In the genomic region with DNA sequence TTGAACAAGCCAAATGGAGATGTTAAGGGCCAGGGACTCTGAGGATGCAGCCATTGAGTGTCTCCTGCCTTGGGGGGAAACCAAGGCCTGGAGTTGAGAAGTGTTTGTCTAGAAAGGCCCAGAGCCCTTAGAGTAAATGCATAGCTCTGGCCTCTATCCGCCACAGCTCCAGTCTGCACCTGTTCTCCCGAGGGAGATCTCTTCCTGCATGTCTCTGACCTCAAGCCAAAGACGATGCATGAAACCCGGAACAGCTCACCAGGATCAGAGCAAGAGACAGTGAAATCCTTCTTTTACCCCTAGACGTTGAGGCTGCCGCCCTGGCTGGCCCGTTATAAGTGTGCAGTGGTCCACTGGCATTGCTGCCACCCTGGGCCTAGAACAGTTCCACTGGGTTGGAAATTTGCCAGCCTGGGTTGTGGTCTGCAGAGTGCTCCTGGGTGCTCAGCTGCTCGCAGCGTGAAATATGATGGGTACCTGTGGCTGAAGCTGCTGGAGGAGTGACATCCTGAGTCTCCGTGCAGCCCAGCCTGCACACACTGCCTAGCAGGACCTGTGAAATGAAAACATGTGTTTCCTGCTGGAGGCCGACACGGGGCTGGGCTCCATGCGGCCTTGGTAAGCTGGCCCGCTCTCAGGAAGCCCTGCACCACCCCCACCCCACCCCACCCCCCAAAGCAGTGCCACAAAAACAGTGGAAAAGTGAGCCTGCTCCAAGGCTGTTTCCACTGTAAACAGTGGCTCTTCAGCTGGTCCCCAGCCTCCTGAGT, we compare ENCODE assay signal across 8 mouse cellular contexts.
A peak's percentile ranks its signal among the peaks of the same experiment; 100 is the strongest.
DNase-seq lines count a peak whose midpoint lies in the region; ATAC-seq and TF ChIP-seq lines count a peak whose summit lies in the region.

No protein-coding gene starts in this region.

- H3K4me2 ChIP-seq in hindbrain, postnatal 0 days (ENCODE audit: low read depth, low read length), result no peak overlapping the region
- H3K4me2 ChIP-seq in midbrain, embryonic 14.5 days (ENCODE audit: low read length), result no peak overlapping the region

- peak overlapping the region; percentile 28; the same call in 1 of the 2 replicates for H3K9ac ChIP-seq in hindbrain, postnatal 0 days (replicated peaks; ENCODE audit: low read length)
- no peak overlapping the region for H3K9ac ChIP-seq in midbrain, embryonic 14.5 days (replicated peaks; ENCODE audit: low read length)

- H3K36me3 ChIP-seq in hindbrain, postnatal 0 days (ENCODE audit: insufficient read depth, low read length), result no peaks in the 10 kb centered on the region
- peaks cover 31% of the 10 kb centered on the region for H3K36me3 ChIP-seq in midbrain, embryonic 14.5 days (ENCODE audit: control insufficient read depth, insufficient read depth, low read length)

- TF ChIP-seq CTCF in hindbrain, postnatal 0 days (IDR thresholded peaks at IDR 0.05; ENCODE audit: low read depth), result no peak

- ATAC-seq in hindbrain, postnatal 0 days, result no peak
- no peak for ATAC-seq in midbrain, embryonic 14.5 days (ENCODE audit: low FRiP score, low TSS enrichment)

- H3K27me3 ChIP-seq in hindbrain, postnatal 0 days (ENCODE audit: insufficient read depth, low read length), result no peaks in the 10 kb centered on the region
- no peaks in the 10 kb centered on the region for H3K27me3 ChIP-seq in midbrain, embryonic 14.5 days (ENCODE audit: control insufficient read depth, insufficient read depth, low read length)

- H3K4me1 ChIP-seq in hindbrain, postnatal 0 days (ENCODE audit: insufficient read depth, low read length), result peaks cover 51% of the 10 kb centered on the region
- peaks cover 36% of the 10 kb centered on the region for H3K4me1 ChIP-seq in midbrain, embryonic 14.5 days (ENCODE audit: control insufficient read depth, insufficient read depth, low read length)

- no peak overlapping the region for H3K4me3 ChIP-seq in hindbrain, postnatal 0 days (ENCODE audit: low read length)
- H3K4me3 ChIP-seq in midbrain, embryonic 14.5 days (replicated peaks; ENCODE audit: low read depth, low read length), result no peak overlapping the region

- peak overlapping the region; percentile 42 for H3K27ac ChIP-seq in hindbrain, postnatal 0 days
- peak overlapping the region; percentile 41; the same call in 1 of the 2 replicates for H3K27ac ChIP-seq in midbrain, embryonic 14.5 days (replicated peaks; ENCODE audit: low read depth, low read length)

- no peaks in the 10 kb centered on the region for H3K9me3 ChIP-seq in hindbrain, postnatal 0 days (ENCODE audit: low read length)
- H3K9me3 ChIP-seq in midbrain, embryonic 14.5 days (ENCODE audit: control insufficient read depth, low read length), result no peaks in the 10 kb centered on the region

- DNase-seq in adrenal gland, adult (ENCODE audit: inconsistent age in 2 of 2, low spot score in 1 of 2), result peak; percentile 59 to 77
- no peak for DNase-seq in adrenal gland, adult 18-20 months (ENCODE audit: low spot score in 2 of 2)
- peak; percentile 42 to 53 for DNase-seq in lung, adult 18-20 months
- DNase-seq in lung, postnatal 25 days (ENCODE audit: low spot score), result no peak
- DNase-seq in hindbrain, postnatal 0 days (ENCODE audit: low spot score), result no peak
- no peak for DNase-seq in midbrain, embryonic 14.5 days
- no peak for DNase-seq in urinary bladder, adult 18-20 months (ENCODE audit: low spot score in 2 of 2)
- no peak for DNase-seq in left cerebral cortex, adult 8-10 months (ENCODE audit: low spot score in 2 of 2)

- WGBS in hindbrain, postnatal 0 days, result 38% methylated on average over 14 of the region's 14 CpGs
- 61% methylated on average over 14 of the region's 14 CpGs for WGBS in midbrain, embryonic 14.5 days

Comparison
In these comparisons a context has a peak if more than half of its experiments do, and no peak if none do; other contexts are left out.
1. DNase-seq: peak in adrenal gland, adult (2 of 2) and lung, adult 18-20 months (2 of 2); none in adrenal gland, adult 18-20 months (0 of 2), lung, postnatal 25 days (single experiment), hindbrain, postnatal 0 days (single experiment), midbrain, embryonic 14.5 days (single experiment), urinary bladder, adult 18-20 months (0 of 2) and left cerebral cortex, adult 8-10 months (0 of 2).